Mouse (Mus musculus) T-helper 17 cell (primary cell): ENCODE data around the gene Mgat3.

Experiments used
- in situ Hi-C, 2 experiments: fragments of 300-600 bp; cut with MboI, MseI; formaldehyde crosslinking; loops; 1 replicate in 1 of 2; 2 replicates in 1 of 2; pipeline ENCODE4 v1.15.1; 2025; ENCODE audit warnings: high pct_unique_total_duplicates in 2 of 2

Gene Mgat3

DNA sequence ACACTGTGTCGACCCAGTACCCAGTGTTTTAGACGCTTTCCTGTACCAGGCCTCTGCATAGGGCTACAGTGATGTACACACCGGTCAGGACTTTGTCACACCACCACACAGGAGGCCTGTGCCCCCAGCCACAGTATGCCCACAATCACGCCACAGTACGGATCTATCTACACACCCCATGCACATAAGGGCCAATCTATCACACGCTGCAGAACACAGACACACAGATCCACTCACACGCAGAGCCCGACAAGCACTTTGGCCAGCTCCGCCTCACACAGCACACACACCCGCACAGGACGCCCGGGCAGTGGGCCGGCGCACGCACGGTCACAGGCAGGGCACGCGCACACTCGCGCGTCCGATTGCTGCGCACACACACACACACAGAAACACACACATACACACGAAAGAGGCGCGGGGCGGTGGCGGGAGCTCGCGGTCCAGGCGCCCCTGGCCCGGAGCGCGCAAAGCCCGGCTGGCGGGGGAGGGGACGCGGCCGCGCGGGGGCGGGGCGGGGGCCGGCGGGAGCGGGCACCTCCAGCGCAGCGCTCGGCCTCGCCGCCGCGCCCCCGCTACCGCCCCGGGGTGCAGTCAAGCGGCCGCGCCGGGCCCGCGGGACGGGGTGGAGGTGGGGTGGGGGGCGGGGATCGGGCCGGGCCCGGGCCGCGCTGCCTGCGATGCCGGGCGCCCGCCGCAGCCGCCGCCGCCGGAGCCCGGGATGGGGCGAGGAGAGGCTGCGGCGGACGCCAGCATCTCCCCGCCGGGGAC is at the start of gene Mgat3:
Mgat3 (plus strand) TSS at position 721 of the 771 bp plus-strand sequence.
- in situ Hi-C loops: no loop called here

DNA sequence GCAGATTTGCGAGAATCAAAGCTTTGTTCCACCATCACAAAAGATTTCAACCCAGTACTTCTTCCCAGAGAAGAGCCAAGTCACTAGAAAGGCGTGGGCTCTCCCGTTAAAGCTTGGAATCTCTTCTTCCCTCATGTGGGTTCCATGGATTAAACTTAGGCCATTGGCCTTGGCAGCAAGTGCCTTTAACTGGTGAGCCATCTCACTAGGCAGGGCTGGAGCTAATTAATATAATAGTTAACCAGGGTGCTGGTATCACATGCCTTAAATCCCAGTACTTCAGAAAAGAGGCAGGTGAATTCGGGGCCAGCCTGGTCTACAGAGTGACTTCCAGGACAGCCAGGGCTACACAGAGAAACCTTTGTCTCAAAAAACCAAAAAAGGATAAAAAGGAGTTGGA is 48.9 kb upstream of the Mgat3 start:
- in situ Hi-C loops: loop anchor here in 1 of 2 experiments (5.0 kb wide), 1 partner anchor 32 kb away; the partner anchor contains the start of genes Rpl3 and Syngr1

DNA sequence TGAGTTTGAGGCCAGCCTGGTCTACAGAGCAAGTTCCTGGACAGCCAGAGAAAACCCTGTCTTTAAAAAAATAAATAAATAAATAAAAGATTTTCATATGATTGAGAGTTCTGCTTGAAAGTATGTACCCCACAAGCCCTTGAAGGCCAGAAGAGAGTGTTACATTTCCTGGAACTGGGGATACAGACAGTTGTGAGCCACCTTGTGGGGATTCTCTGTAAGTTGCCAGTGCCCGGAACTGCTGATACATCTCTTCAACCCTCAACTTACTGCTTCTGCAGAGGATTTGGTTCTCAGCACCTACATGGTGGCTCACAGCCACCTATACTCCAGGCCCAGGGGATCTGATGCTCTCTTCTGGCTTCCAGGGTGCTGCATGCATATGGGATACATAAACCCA is 46.3 kb upstream of the Mgat3 start:
- in situ Hi-C loops: loop anchor here in 1 of 2 experiments (5.0 kb wide), 1 partner anchor 35 kb away; the partner anchor contains the start of genes Rpl3 and Syngr1

DNA sequence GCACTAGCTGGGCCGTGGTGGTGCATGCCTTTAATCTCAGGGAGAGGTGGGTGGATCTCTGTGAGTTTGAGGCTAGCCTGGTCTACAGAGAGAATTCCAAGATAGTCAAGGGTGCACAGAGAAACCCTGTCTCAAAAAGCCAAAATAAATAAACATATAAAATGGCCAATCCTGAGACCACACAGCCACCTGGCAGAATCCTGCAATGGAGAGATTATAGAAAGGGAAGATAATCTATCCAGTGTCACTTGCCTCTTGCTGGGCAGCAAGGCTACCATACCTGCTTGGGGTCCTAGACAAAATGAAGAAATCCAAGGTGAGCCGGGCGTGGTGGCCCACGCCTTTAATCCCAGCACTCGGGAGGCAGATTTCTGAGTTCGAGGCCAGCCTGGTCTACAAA is 43.5 kb upstream of the Mgat3 start:
- in situ Hi-C loops: loop anchor here in 1 of 2 experiments (5.0 kb wide), 1 partner anchor 38 kb away; the partner anchor contains the start of genes Rpl3 and Syngr1

DNA sequence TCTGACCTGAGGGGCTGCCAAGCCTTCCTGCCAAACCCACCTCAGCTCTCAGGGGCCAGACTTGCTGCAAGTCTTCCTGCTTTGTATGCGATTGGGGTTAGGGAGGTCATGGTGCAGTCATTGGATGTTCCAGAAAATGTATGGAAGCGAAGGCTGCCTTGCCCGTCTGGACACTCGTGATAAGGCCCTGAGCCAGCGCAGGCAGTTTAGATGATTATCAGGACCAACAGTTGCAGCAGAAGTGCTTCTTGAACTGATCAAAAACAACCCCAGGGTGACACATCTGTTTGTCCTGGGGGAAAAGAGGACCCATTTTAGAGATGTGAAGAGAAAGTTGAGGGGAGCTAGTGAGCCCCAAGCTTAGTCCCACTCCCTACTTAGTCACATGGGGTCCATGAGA is 42.8 kb upstream of the Mgat3 start:
- in situ Hi-C loops: no loop called here

- in situ Hi-C loops: no loop called here
Observed at GRCm38 (mm10) chr15:80131421-80131820, 42.1 kb upstream of the Mgat3 start.

DNA sequence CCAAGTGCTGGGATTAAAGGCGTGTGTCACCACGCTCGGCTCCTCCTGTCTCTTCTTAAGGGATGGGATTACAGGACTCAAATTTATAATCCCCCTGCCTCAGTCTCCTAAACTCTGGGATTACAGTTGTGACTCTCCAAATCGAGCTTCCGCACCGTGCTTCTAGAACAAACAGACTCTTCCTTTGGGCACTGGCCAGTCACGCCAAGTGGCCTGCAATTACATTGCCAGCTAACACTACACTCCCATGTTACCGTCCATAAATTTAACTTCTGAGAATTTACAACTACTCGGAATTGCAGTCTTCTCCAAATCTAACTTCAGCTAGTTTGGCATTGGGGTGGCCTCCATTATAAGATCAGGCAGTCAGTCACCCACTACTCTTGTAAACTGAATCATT is 41.1 kb upstream of the Mgat3 start:
- in situ Hi-C loops: no loop called here

DNA sequence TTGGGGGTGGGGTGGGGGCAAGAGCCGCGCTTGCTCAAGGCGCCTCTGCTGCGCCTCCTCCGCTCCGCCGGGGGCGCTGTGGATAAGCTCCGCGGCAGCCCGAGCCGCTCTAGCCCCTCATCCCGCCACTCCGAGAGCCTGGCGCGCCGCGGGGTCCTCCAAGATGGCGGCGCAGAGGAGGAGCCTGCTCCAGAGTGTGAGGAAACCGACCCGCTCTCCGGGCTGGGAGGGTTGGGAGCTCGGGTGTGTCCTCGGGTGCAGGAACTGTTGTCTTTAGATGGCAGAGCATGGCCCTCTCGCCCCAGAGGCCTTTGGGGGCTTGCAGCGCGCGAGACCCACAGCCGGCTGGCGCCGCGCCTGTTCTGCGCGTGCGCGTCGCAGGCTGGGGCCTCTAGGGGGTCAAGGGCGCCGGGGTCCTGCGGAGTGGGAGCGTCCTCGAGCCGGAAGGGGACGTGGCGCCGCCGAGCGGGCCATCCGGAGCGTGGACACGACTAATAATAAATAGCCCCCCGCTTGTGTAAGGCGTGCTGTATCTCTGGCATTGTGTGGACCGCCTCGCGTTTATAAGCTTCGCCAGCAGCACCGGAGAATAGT is 40.4 kb upstream of the Mgat3 start, which contains the start of gene Tab1:
Tab1 (plus strand) TSS at position 135 of the 594 bp plus-strand sequence.
- in situ Hi-C loops: no loop called here

GRCm38 (mm10) chr15:80133682-80134449 is 39.7 kb upstream of the Mgat3 start:
- in situ Hi-C loops: no loop called here

DNA sequence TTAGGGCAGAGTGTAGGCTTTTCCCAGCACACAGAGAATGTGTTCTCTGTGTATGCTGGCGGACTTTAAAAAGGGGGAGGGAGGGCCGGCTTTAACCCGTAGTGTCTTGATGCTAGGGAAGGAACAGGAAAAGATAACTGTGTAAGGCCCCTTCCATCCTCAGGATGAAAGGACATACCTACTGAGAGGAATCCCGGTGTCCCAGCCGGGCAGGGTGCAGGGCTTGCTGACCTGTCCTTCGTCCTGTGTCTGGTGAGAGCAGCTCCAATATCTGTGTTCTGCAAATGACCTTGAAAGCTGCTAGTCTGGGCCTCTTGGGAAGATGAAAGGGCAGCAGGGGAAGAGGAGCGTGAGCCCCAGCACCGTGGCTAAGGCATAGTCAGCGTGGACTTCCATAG is 39.1 kb upstream of the Mgat3 start:
- in situ Hi-C loops: no loop called here

DNA sequence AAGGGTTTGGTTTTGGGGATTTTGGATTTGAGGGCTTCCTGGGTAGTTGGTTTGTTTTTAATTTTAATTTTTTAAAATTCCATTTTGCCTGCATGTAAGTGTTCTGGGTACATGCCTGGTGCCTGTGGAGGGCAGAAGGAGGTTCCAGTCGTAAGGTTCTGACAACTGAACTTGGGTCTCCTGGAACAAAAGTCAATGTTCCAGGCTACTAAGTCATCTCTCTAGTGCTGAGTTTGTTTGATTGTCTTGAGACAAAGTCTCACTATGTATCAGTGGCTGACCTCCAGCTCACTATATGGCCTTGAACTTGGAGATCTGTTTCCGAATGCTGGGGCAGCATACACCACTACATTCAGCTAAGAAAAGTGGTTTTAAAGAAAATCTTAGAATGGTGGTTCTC is 38.0 kb upstream of the Mgat3 start:
- in situ Hi-C loops: no loop called here

GRCm38 (mm10) chr15:80136645-80137044 is 36.9 kb upstream of the Mgat3 start:
- in situ Hi-C loops: no loop called here

GRCm38 (mm10) chr15:80137945-80138791 is 35.4 kb upstream of the Mgat3 start:
- in situ Hi-C loops: no loop called here

- in situ Hi-C loops: no loop called here
Observed at GRCm38 (mm10) chr15:80140302-80140701, 33.2 kb upstream of the Mgat3 start.

GRCm38 (mm10) chr15:80140878-80141277 is 32.6 kb upstream of the Mgat3 start:
- in situ Hi-C loops: no loop called here

GRCm38 (mm10) chr15:80142130-80142529 is 31.4 kb upstream of the Mgat3 start:
- in situ Hi-C loops: no loop called here

DNA sequence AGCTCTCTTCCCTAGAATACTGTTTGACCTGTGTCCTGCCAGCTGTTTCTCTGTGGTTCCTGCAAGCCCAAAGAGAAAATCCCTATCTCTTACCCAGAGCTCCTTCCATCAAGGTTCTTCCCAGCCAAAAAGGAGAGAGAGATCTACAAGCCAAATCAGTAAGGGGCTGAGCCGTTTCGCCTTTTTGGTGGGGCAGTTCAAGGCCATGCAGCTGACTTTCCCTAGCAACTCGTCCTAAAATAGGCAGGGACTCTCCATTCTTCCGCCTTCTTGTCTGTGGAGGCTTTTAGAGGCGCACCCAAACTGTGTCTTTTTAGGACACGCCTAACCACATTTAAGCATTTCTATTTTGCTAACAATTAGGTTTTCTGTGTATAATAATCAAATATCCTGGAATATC is 29.8 kb upstream of the Mgat3 start:
- in situ Hi-C loops: no loop called here

DNA sequence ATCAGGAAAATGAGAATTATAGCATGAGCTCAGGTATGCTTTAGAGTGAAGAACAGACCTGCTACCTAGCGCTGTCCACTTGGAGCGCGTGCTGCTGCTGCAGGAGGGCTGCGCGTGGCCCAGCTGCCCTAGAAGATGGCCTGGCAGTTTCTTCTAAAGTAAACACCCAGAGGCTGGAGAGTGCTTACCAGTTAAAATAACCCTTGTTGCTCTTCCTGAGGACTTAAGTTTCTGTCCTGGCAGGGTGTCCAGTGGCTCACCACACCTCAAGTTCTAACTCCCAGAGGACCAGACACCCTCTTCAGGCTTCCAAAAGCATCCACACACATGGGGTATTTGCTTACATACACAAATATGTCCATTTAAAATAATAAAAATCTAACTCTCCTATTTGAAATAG is 28.1 kb upstream of the Mgat3 start:
- in situ Hi-C loops: no loop called here

DNA sequence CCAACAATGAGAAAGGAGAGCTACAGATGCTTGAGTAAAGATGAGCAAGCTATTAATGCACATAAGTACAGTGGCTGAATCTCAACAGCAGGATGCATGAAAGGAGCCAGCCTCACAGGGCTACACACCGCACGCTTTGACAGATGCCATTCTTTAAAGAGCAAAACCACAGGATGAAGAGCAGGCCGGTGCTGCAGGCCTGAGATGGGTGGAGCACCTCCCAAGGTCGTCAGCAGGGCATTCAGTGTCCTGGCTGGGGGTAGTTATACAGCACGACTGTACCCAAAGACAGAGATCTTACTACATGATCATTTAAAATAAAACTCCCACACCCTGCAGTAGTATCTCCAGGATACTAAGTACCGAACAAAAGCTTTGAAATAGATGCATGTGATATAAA is 27.4 kb upstream of the Mgat3 start:
- in situ Hi-C loops: no loop called here

DNA sequence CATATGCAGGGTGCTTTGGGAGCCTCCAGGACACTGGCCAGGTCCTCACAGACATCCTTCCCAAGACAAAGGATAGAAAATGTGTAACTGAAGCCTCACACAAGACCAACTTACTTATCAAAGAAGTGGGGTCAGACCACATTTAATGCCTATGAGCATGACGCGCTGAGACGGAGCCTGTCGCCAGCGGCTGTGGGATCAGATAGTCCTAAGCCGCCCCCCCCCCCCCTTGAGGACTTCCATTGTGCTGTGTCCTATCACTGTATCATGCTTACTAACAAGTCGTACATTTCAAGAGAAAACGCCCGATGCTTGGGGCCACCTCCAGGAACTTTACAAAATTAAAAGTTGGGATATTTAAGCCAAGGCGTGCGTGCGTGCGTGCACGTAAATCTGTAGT is 26.4 kb upstream of the Mgat3 start:
- in situ Hi-C loops: no loop called here

DNA sequence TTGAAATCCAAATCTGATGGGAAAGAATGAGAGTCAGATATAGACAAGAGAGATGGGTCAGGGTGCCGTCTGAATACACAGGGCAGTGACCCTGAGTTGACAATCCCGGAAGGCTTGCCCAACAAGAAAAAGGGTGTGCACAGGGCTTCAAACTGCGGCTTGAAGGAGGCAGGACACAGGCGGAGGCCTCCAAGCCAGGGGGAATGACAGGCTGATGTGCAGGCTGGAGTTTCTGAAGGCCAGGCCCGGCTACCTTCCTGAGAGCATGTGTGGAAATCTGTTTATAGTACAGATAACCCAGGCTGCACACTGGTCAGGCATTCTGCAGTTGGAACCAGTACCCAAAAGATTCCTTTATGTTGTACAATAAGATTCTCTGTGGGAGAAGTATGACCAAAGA is 26.0 kb upstream of the Mgat3 start:
- in situ Hi-C loops: no loop called here
